Mouse (Mus musculus): ENCODE results near the gene Klk15.

GRCm38 (mm10) chr7:43894836-43895235 lies 38.7 kb upstream of the Klk15 start:
- TF ChIP-seq POLR2A (IDR thresholded peaks at IDR 0.05; ENCODE audit: insufficient read depth, low read depth, low read length) (no peak), EP300 (IDR thresholded peaks at IDR 0.05; ENCODE audit: insufficient read depth, low read depth, low read length) (peak; percentile 55; the same call in 1 of the 2 replicates)

All from heart, adult 2 months (tissue).